Mouse (Mus musculus): ENCODE results near the gene Heatr1. TPM values are rescaled to one million over a fixed set of nuclear protein-coding genes. Genes with fewer than 3 reads are reported as not detected.

Gene Heatr1
- polyA plus RNA-seq, 1 experiment from 2014 or later = 26.9 TPM

- H3K27ac ChIP-seq (replicated peaks) = no peak overlapping the region
- no peak overlapping the region for H3K9ac ChIP-seq (replicated peaks)
- no peaks in the 10 kb centered on the region for H3K4me1 ChIP-seq
- no peaks in the 10 kb centered on the region for H3K36me3 ChIP-seq
- no peaks in the 10 kb centered on the region for H3K9me3 ChIP-seq
- no peak overlapping the region for H3K4me2 ChIP-seq (replicated peaks)
- 62% methylated on average over 2 of the region's 2 CpGs for WGBS
- no peaks in the 10 kb centered on the region for H3K27me3 ChIP-seq
- H3K4me3 ChIP-seq = no peak overlapping the region
- no peak for ATAC-seq (ENCODE audit: low FRiP score, low read depth)
Measured at GRCm38 (mm10) chr13:12485197-12485596, 90.4 kb downstream of the Heatr1 start.

DNA sequence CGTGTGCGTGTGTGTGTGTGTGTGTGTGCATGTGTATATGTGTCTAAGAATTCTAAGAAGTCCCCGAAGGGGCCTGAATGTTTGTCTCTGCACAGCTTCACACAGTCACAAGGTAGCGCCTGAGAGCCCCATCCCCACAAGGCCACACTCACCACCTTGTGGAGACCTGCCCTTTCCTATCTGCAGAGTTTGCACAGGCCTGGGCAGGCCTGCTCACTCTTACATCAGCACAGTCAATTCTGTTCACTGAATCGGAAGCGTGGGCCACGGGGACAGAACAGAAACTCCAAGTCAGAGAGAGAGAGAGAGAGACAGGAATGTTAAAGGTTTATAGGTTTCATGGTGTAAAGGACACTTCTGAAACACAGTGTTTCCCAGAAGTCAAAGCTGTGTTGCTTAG is 90.8 kb downstream of the Heatr1 start:
- Histone ChIP-seq H3K4me3 (no peak overlapping the region), H3K4me1 (no peaks in the 10 kb centered on the region), H3K9me3 (no peaks in the 10 kb centered on the region), H3K36me3 (no peaks in the 10 kb centered on the region), H3K9ac (replicated peaks) (no peak overlapping the region), H3K27me3 (no peaks in the 10 kb centered on the region), H3K27ac (replicated peaks) (no peak overlapping the region), H3K4me2 (replicated peaks) (no peak overlapping the region)
- no peak for ATAC-seq (ENCODE audit: low FRiP score, low read depth)
- WGBS = 83% methylated on average over 7 of the region's 7 CpGs

Other genes with a start within 250 kb of the Heatr1 start
- gene Mtr, start 136.9 kb upstream of the Heatr1 start, polyA plus RNA-seq (2016; fragmentation: Nextera tagmentation; extraction: Ambion mirVana) = 10.2 and 11.3 TPM in 2 replicates
- 0.73 and 1.2 TPM in 2 replicates for gene Actn2, start 54.3 kb upstream of the Heatr1 start, polyA plus RNA-seq (2016; fragmentation: Nextera tagmentation; extraction: Ambion mirVana)
- gene Lgals8, start 69.9 kb downstream of the Heatr1 start, polyA plus RNA-seq (2016; fragmentation: Nextera tagmentation; extraction: Ambion mirVana) = 11.8 and 14.1 TPM in 2 replicates
- gene Edaradd, start 125.4 kb downstream of the Heatr1 start, polyA plus RNA-seq (2016; fragmentation: Nextera tagmentation; extraction: Ambion mirVana) = 1.4 and 2.8 TPM in 2 replicates
- 13.7 and 15.6 TPM in 2 replicates for gene Ero1lb, start 170.8 kb downstream of the Heatr1 start, polyA plus RNA-seq (2016; fragmentation: Nextera tagmentation; extraction: Ambion mirVana)